Mouse (Mus musculus): Measurements from ENCODE around the gene Tjp1. TPM values are rescaled to one million over a fixed set of nuclear protein-coding genes. Genes with fewer than 3 reads are reported as not detected.

Tjp1 gene
- total and polyA plus RNA-seq, 3 experiments, result not detected

DNA sequence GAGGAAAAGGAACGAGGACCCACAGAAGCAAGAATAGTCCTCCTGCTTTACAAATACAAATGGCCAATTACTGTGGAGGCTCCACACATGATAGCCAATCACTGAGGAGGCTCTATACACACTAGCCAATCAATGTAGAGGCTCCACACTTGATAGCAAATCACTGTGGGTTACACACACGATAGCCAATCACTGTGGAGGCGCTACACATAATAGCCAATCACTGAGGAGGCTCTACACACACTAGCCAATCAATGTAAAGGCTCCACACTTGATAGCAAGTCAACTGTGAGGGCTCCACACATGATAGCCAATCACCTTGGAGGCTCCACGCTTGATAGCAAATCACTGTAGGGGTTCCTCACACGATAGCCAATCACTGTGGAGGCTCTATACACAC, 125.1 kb downstream of the Tjp1 start:
- H3K27me3 ChIP-seq (replicated peaks), result no peaks in the 10 kb centered on the region
- DNase-seq (ENCODE audit: extremely low read depth), result no peak
- dilution Hi-C loops (cut with MboI; ENCODE audit: extremely low pct_ligation_motif_present, extremely low pct_unique_long_range_greater_than_20kb, low sequenced_read_pairs), result no loop called here
- H3K79me2 ChIP-seq (replicated peaks; ENCODE audit: control insufficient read depth, extremely low read depth, insufficient read depth, poor library complexity, severe bottlenecking), result no peaks in the 10 kb centered on the region
- no peak overlapping the region for H3K4me2 ChIP-seq (ENCODE audit: insufficient read depth, low read depth, poor library complexity, severe bottlenecking)
- H3K4me1 ChIP-seq (ENCODE audit: control insufficient read depth in 1 of 2, insufficient read depth in 2 of 2), result no peaks in the 10 kb centered on the region
- H3K27ac ChIP-seq (ENCODE audit: insufficient read depth, low read depth), result no peak overlapping the region
- in situ Hi-C loops (cut with MboI; ENCODE audit: low pct_ligation_motif_present, low pct_unique_long_range_greater_than_20kb, low sequenced_read_pairs), result no loop called here
- H3K9me3 ChIP-seq (replicated peaks; ENCODE audit: low read length), result no peaks in the 10 kb centered on the region
- H3K9ac ChIP-seq (ENCODE audit: insufficient read depth, low read depth), result no peak overlapping the region
- H3K4me3 ChIP-seq (replicated peaks in 1 of 3; ENCODE audit: low read depth in 2 of 3, low read length in 2 of 3, poor library complexity in 1 of 3), result no peak overlapping the region
- TF ChIP-seq CHD2 (IDR thresholded peaks at IDR 0.05; ENCODE audit: low read length) (no peak), MAZ (IDR thresholded peaks at IDR 0.05; ENCODE audit: low read depth, low read length) (no peak), MYC (IDR thresholded peaks at IDR 0.05; ENCODE audit: low read depth, low read length) (no peak), MAX (IDR thresholded peaks at IDR 0.05; ENCODE audit: low read length) (no peak), ZNF384 (IDR thresholded peaks at IDR 0.05; ENCODE audit: low read depth, low read length) (no peak), ZC3H11A (IDR thresholded peaks at IDR 0.05; ENCODE audit: low read depth, low read length) (no peak), GABPA (IDR thresholded peaks at IDR 0.05; ENCODE audit: insufficient replicate concordance, low read depth, low read length) (no peak), RCOR1 (conservative IDR thresholded peaks at IDR 0.05; ENCODE audit: low read depth, low read length) (no peak), PAX5 (IDR thresholded peaks at IDR 0.05; ENCODE audit: low read length) (no peak), MXI1 (IDR thresholded peaks at IDR 0.05; ENCODE audit: low read depth, low read length) (no peak), IRF4 (IDR thresholded peaks at IDR 0.05; ENCODE audit: low read depth, low read length) (no peak), KAT2A (IDR thresholded peaks at IDR 0.05; ENCODE audit: insufficient replicate concordance, low read length) (no peak), RAD21 (IDR thresholded peaks at IDR 0.05; ENCODE audit: low read depth, low read length) (no peak), SMC3 (IDR thresholded peaks at IDR 0.05; ENCODE audit: low read depth, low read length) (no peak), SIN3A (IDR thresholded peaks at IDR 0.05; ENCODE audit: low read length) (no peak), POLR2AphosphoS2 (IDR thresholded peaks at IDR 0.05; ENCODE audit: low read depth, low read length) (no peak), ELF1 (IDR thresholded peaks at IDR 0.05; ENCODE audit: low read depth, low read length) (no peak)
- no peaks in the 10 kb centered on the region for H3K36me3 ChIP-seq (replicated peaks in 1 of 2; ENCODE audit: control insufficient read depth in 1 of 2, insufficient read depth in 1 of 2, low read length in 1 of 2)

DNA sequence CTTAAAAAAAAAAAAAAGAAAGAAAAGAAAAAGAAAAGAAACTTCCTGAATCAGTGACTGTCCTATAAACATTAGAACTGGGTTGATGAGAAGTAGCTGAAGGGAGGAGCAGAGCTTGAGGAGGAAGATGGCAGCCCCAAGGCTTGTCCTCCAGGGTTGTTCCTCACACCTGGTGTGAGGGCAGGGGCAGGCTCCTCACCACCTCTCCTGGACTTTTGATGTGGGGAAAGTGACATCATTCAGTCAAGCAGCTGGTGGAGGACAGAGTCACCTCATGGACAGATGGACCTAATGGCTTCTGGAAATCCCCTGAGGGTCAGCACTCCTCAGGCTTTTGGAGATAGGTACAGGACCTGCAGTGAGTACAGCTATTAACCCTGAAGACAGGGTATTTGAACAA, 126.0 kb downstream of the Tjp1 start:
- Histone ChIP-seq H3K4me1 (ENCODE audit: control insufficient read depth in 1 of 2, insufficient read depth in 2 of 2) (no peaks in the 10 kb centered on the region), H3K4me3 (replicated peaks in 1 of 3; ENCODE audit: low read depth in 2 of 3, low read length in 2 of 3, poor library complexity in 1 of 3) (no peak overlapping the region), H3K27ac (ENCODE audit: insufficient read depth, low read depth) (no peak overlapping the region), H3K79me2 (replicated peaks; ENCODE audit: control insufficient read depth, extremely low read depth, insufficient read depth, poor library complexity, severe bottlenecking) (no peaks in the 10 kb centered on the region), H3K9ac (ENCODE audit: insufficient read depth, low read depth) (no peak overlapping the region), H3K4me2 (ENCODE audit: insufficient read depth, low read depth, poor library complexity, severe bottlenecking) (no peak overlapping the region), H3K9me3 (replicated peaks; ENCODE audit: low read length) (no peaks in the 10 kb centered on the region), H3K36me3 (replicated peaks in 1 of 2; ENCODE audit: control insufficient read depth in 1 of 2, insufficient read depth in 1 of 2, low read length in 1 of 2) (no peaks in the 10 kb centered on the region), H3K27me3 (replicated peaks) (no peaks in the 10 kb centered on the region)
- in situ Hi-C loops (cut with MboI; ENCODE audit: low pct_ligation_motif_present, low pct_unique_long_range_greater_than_20kb, low sequenced_read_pairs) (no loop called here), dilution Hi-C loops (cut with MboI; ENCODE audit: extremely low pct_ligation_motif_present, extremely low pct_unique_long_range_greater_than_20kb, low sequenced_read_pairs) (no loop called here)
- no peak for DNase-seq (ENCODE audit: extremely low read depth)
- TF ChIP-seq ETS1 (conservative IDR thresholded peaks at IDR 0.05; ENCODE audit: low read depth, low read length), result no peak
